Mouse (Mus musculus) cerebellum, adult 2 months (tissue): ENCODE measurements around the gene Sept5.

Experiments used
- CTCF ChIP-seq: fragments of 200-500 bp; IDR thresholded peaks from 2 replicates; pipeline ENCODE4 v1.5.1; 2011; ENCODE audit warnings: low read depth, mild to moderate bottlenecking, control low read depth, low read length, moderate library complexity, borderline replicate concordance; ENCODE audit not compliant: insufficient read depth
- POLR2A ChIP-seq: fragments of 200-500 bp; IDR thresholded peaks from 2 replicates; pipeline ENCODE4 v1.6.1; 2011; ENCODE audit warnings: low read length, control low read depth, borderline replicate concordance; ENCODE audit not compliant: insufficient read depth

- TF ChIP-seq CTCF (no peak), POLR2A (no peak)
Measured at GRCm38 (mm10) chr16:18586906-18587546, 42.7 kb downstream of the Sept5 start.
